Mouse (Mus musculus) hindbrain, postnatal 0 days (tissue): ENCODE data around the gene Pnrc1. TPM values are rescaled to one million over a fixed set of nuclear protein-coding genes. Genes with fewer than 3 reads are reported as not detected.
A peak's percentile ranks its signal among the peaks of the same experiment; 100 is the strongest.

Source experiments
- ATAC-seq: fragments of 200-750 bp; cut with Nextera tagmentation; 2 replicates; pipeline ENCODE4 v1.8.0; 2017; ENCODE audit warnings: mild to moderate bottlenecking, moderate TSS enrichment, moderate library complexity
- DNase-seq: peaks from one replicate; pipeline ENCODE4 v3.0.0-alpha.2; 2015; ENCODE audit warnings: low spot score
- H3K27ac ChIP-seq: fragments of 300-500 bp; sonication (generic); 2 replicates; pipeline ENCODE4 v1.5.1; 2014; ENCODE audit warnings: mild to moderate bottlenecking
- H3K27me3 ChIP-seq: fragments of 300-500 bp; sonication (generic); 2 replicates; pipeline ENCODE4 v1.6.1; 2014; ENCODE audit warnings: low read length, mixed read lengths; ENCODE audit not compliant: insufficient read depth
- H3K36me3 ChIP-seq: fragments of 300-500 bp; sonication (generic); 2 replicates; pipeline ENCODE4 v1.6.1; 2014; ENCODE audit warnings: low read length, mixed read lengths; ENCODE audit not compliant: insufficient read depth
- H3K4me1 ChIP-seq: fragments of 300-500 bp; sonication (generic); 2 replicates; pipeline ENCODE4 v1.6.1; 2014; ENCODE audit warnings: antibody characterized with exemption, low read length, mixed read lengths; ENCODE audit not compliant: insufficient read depth
- H3K4me2 ChIP-seq: fragments of 300-500 bp; sonication (generic); 2 replicates; pipeline ENCODE4 v1.6.1; 2014; ENCODE audit warnings: low read depth, mild to moderate bottlenecking, low read length, moderate library complexity, mixed read lengths
- H3K4me3 ChIP-seq: fragments of 300-500 bp; sonication (generic); 2 replicates; pipeline ENCODE4 v1.5.1; 2014; ENCODE audit warnings: low read length
- H3K9ac ChIP-seq: fragments of 300-500 bp; sonication (generic); replicated peaks from 2 replicates; pipeline ENCODE4 v1.6.1; 2014; ENCODE audit warnings: mild to moderate bottlenecking, low read length, moderate library complexity, mixed read lengths
- H3K9me3 ChIP-seq: fragments of 300-500 bp; sonication (generic); 2 replicates; pipeline ENCODE4 v1.6.1; 2016; ENCODE audit warnings: low read length, mixed read lengths
- CTCF ChIP-seq: IDR thresholded peaks from 2 replicates; pipeline ENCODE4 v1.5.1; 2016; ENCODE audit warnings: antibody characterized with exemption, control low read depth, low read depth
- WGBS: fragments of 180-500 bp; shearing (Covaris S2); extraction: QIAGEN DNeasy Blood & Tissue Kit; methylation state at CpG from one replicate; pipeline ENCODE4 v1.1.7; 2014; 5-methylcytosine and 5-hydroxymethylcytosine counted together
- polyA plus RNA-seq: library from polyadenylated mRNA; unstranded; fragments of >200 nt; fragmentation: Nextera tagmentation; extraction: Ambion mirVana; gene quantifications from 2 replicates; pipeline ENCODE4 v1.2.1, GENCODE M21; 2015
- total RNA-seq: library from RNA; depleted of rRNA; stranded (reverse); fragments of >200 nt; gene quantifications from 2 replicates; pipeline ENCODE4 v1.2.3, GENCODE M21; 2014

Gene Pnrc1
- total and polyA plus RNA-seq, 2 experiments from 2014 or later = 49.8 to 60.5 TPM

DNA sequence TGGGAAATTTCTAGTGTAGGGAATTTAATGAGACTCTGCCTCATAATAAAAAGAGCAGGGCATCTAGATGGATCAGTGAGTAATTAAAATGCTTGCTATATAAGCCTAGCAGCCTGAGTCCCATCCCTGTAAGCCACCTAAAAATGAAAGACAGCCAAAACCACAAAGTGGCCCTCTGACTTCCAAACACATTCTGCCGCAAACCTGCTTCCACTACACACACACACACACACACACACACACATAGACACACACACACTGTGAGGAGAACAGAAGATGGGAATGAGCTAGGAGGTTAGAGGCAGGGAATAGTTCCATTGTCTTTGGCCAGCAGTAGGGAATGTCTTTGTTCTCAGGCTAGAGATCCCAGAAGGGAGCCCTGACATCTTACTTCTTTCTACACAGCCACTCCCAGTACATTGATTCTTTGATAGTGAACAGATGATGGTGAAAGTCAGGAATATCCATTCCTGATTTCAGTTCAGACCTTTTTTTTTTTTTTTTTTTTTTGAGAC lies 40.2 kb downstream of the Pnrc1 start:
- WGBS = 38% methylated on average over 1 of the region's 1 CpGs
- no peak for DNase-seq
- H3K9me3 ChIP-seq = no peaks in the 10 kb centered on the region
- H3K27me3 ChIP-seq = no peaks in the 10 kb centered on the region
- H3K4me3 ChIP-seq = no peak overlapping the region
- no peak overlapping the region for H3K27ac ChIP-seq
- TF ChIP-seq CTCF = no peak
- peaks cover 2% of the 10 kb centered on the region; the same call in 1 of the 2 replicates for H3K36me3 ChIP-seq
- H3K4me1 ChIP-seq = no peaks in the 10 kb centered on the region
- no peak overlapping the region for H3K9ac ChIP-seq
- no peak overlapping the region for H3K4me2 ChIP-seq
- no peak for ATAC-seq

DNA sequence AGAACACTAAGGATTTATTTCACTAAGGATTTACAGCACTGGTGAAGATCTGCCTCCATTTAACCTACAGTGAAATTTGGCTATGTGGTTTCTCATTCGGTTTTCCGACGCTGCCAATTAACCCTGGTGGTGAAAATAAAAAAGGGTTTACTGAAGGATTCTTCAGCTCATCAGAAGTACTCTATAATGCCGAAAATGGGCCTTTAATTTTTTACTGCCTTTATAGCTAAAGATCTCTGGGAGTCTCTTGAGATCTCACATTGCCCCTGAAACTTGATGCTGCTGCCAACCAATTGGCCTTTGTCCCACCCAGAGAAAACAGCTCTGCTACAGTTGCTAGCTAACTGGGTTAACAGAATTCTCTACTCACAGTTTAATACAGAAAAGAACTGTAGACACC lies 41.0 kb downstream of the Pnrc1 start:
- 2% methylated on average over 4 of the region's 4 CpGs for WGBS
- Histone ChIP-seq H3K27me3 (no peaks in the 10 kb centered on the region), H3K4me1 (no peaks in the 10 kb centered on the region), H3K9me3 (no peaks in the 10 kb centered on the region), H3K36me3 (peaks cover 10% of the 10 kb centered on the region; the same call in 1 of the 2 replicates), H3K27ac (peak overlapping the region; percentile 100), H3K9ac (peak overlapping the region; percentile 100), H3K4me2 (peak overlapping the region; percentile 52), H3K4me3 (peak overlapping the region; percentile 98)
- ATAC-seq (no peak), DNase-seq (peak; percentile 45)
- TF ChIP-seq CTCF = peak; percentile 36

DNA sequence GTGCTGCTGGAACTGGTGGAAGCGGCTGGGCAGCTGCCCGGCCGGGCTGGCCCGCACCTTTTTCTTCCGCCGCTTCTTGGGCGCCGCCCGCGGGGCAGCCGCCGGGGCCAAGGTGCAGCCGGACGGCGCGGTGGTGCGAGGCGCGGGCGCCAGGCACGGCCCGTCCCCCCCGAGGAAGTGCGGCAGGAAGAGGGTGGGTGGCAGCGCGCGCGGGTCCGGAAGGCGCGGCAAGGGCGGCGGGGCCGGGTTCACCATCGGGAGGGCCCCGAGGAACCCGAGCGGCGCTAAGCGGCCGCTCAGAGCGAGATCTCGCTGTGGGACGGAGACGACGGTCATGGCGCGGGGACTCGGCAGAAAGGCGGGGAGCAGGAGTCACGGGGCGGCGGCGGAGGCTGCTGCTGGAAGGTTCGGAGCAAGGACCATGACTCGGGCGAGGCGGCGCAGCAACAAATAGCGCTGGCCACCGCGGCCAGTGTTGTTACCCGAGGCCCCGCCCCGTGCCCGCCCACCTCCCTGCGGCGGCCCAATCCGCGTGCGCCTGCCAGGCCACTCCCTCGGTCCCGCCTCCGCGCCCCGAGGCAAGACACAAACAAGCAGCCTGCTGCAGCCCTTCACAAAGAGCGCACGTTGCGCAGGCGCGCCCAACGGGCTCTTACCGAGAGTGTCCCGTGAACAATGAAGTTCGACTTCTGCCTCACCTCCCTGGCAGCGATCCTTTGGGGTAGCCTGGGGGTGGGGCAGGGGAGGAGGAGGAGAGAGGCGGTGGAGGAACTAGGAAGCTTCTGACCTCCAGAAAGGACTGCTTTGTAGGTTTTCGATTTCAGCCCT lies 41.7 kb downstream of the Pnrc1 start:
- Histone ChIP-seq H3K4me1 (no peaks in the 10 kb centered on the region), H3K9me3 (no peaks in the 10 kb centered on the region), H3K4me2 (peak overlapping the region; percentile 52), H3K36me3 (peaks cover 11% of the 10 kb centered on the region; the same call in 1 of the 2 replicates), H3K9ac (peak overlapping the region; percentile 100), H3K4me3 (peak overlapping the region; percentile 98), H3K27me3 (no peaks in the 10 kb centered on the region), H3K27ac (peak overlapping the region; percentile 100)
- WGBS = under 1% methylated on average over 50 of the region's 88 CpGs
- ATAC-seq (peak; percentile 95), DNase-seq (peak; percentile 99)
- no peak for TF ChIP-seq CTCF

DNA sequence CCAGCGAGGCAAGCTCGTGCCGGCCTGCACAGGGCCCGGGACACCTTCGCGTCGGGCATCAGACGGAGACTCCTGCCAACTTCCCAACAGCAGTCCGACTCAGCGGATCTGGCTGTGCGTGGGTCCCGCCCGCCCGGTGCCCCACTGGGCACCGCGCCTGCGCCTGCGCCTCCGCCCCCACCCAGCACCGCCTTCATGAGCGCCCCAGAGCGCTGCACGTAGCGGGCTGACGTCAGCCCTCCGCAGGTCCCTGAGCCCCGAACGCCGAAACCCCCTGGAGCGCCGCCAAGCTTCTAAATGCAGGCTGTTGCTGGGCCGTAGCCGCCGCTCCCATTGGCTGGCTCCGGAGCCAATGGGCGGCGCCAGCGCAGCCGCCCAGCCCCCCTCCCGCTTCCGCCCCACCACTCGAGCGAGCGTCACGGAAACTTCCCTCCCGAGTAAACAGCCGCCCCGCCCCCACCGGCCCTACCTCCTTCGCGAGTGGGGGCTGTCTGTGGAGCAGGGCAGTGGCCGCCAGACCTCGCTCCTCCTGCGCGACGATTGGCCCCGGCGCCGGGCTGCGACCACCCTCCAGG lies 42.4 kb downstream of the Pnrc1 start:
- Histone ChIP-seq H3K4me2 (peak overlapping the region; percentile 52), H3K9me3 (no peaks in the 10 kb centered on the region), H3K27ac (peak overlapping the region; percentile 100), H3K27me3 (no peaks in the 10 kb centered on the region), H3K36me3 (peaks cover 11% of the 10 kb centered on the region; the same call in 1 of the 2 replicates), H3K4me3 (peak overlapping the region; percentile 98), H3K9ac (peak overlapping the region; percentile 100), H3K4me1 (no peaks in the 10 kb centered on the region)
- WGBS = 1% methylated on average over 52 of the region's 60 CpGs
- TF ChIP-seq CTCF = no peak
- ATAC-seq (peak; percentile 95), DNase-seq (peak; percentile 99)

DNA sequence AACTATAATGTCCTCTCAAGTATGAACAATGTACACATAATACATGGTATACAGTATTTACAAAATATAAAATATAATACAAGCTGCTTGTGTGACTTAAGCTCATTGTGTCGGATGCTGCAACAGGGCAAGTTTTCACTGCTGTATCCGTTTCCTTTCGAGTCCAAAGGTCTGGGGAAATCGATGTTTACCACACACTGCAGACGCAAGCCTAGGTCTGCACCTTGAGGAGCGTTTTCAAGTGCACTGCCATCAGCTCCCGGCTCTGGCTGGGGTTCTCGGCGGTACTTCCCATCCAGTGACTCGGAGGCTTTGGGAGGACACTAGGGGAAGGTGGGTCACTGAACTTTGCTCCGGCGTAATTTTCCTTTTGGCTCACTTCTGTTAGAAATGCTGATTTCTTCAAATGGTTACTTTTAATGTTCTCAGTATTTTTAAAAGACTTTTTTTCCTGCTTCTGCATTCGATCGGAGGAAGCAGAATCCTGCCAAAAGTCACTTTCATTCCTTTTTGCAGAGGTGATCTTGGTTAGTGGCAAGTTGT lies 44.0 kb downstream of the Pnrc1 start:
- no peak for TF ChIP-seq CTCF
- no peaks in the 10 kb centered on the region for H3K4me1 ChIP-seq
- DNase-seq (no peak), ATAC-seq (no peak)
- peaks cover 11% of the 10 kb centered on the region; the same call in 1 of the 2 replicates for H3K36me3 ChIP-seq
- H3K9me3 ChIP-seq = no peaks in the 10 kb centered on the region
- WGBS = 86% methylated on average over 14 of the region's 14 CpGs
- H3K27me3 ChIP-seq = no peaks in the 10 kb centered on the region
- no peak overlapping the region for H3K9ac ChIP-seq
- H3K27ac ChIP-seq = no peak overlapping the region
- H3K4me3 ChIP-seq = peak overlapping the region; percentile 98; the same call in 1 of the 2 replicates
- H3K4me2 ChIP-seq = peak overlapping the region; percentile 52

DNA sequence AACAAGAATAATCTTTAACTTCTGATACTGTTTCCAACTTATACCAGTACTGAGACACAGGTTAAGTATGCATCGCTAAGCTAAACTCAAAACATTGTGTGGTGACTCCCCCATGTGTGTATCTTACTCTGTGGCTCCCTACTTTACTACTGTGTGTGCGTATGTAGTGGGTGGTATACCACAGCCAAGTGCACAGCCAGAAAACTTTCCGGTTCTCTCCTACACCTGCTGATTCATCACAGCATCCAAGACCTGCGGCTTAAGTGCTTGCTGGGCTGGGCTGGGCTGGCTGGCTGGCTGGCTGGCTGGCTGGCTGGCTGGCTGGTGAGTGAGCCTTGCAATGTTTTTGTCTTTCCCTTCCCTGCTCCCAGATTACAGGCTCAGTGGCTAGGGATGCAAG lies 46.0 kb downstream of the Pnrc1 start:
- Histone ChIP-seq H3K27me3 (no peaks in the 10 kb centered on the region), H3K9me3 (no peaks in the 10 kb centered on the region), H3K36me3 (peaks cover 11% of the 10 kb centered on the region; the same call in 1 of the 2 replicates), H3K9ac (no peak overlapping the region), H3K4me2 (no peak overlapping the region), H3K4me1 (no peaks in the 10 kb centered on the region), H3K27ac (no peak overlapping the region), H3K4me3 (no peak overlapping the region)
- ATAC-seq = no peak
- no peak for DNase-seq
- TF ChIP-seq CTCF = no peak
- 86% methylated on average over 4 of the region's 4 CpGs for WGBS
